Mouse (Mus musculus) stomach, postnatal 0 days (tissue): Measurements from ENCODE around the gene Ube2s.

ENCODE experiments used
- CTCF ChIP-seq: IDR thresholded peaks from 2 replicates; pipeline ENCODE4 v1.5.1; 2016; ENCODE audit warnings: antibody characterized with exemption, low read depth, mild to moderate bottlenecking, moderate library complexity
- EP300 ChIP-seq: optimal IDR thresholded peaks from 2 replicates; pipeline ENCODE3; 2016; ENCODE audit warnings: antibody characterized with exemption

DNA sequence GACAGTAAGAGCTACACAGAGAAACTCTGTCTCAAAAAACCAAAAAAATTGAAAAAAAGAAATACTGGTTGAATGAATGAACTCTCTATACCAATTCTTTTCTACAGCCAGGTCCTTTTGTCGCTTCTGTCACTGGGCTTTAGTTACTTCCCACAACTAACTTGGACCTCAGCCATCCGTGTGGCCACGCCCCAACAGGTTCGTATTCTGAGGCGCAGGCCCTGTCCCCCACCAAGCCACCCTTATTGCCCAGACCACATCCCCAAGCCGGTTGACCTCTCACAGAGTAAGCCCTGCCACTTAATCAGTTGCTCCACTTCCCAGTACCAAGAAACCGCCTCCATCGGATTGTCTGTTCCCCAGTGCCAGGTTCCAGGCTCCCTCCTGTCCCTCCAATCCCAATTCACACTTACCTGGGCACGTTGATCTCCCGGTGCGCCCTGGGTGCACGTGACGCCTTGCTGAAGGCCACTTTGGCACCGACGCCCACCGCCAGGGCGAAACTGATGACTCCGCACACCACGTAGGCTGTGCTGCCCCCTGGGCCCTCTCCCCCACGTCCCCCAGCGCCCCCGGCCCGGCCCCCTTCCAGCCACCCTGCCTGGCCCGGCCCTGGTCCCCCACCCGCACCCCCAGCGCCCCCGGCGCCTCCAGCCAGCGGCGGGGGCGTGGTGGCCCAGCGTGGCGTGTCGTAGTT, 23.4 kb upstream of the Ube2s start:
- TF ChIP-seq CTCF (no peak), EP300 (no peak)
